Mouse (Mus musculus): Measurements from ENCODE around the gene Them5.

DNA sequence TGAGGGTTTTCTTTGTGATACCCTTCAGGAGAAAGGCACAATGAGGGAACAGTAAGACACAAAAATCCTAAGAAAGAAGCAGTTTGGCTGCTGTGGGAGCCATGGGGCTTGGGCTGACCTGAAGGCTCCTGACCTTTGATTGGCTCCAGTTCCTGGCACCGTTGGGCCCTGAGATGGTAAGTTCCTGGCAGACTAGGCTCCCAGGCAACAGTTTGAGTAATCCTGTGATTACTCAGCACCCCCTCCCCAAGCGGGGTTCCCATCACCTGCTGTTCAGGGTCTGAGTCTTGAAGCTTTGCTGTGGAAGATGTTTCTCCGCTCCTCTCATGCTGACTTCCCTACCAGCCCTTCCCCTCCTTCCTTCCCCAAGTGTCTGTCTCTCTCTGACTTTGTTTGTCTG lies 41.6 kb downstream of the Them5 start:
- TF ChIP-seq POLR2A (IDR thresholded peaks at IDR 0.05; ENCODE audit: insufficient read depth, low read depth, low read length): no peak
- TF ChIP-seq CTCF (IDR thresholded peaks at IDR 0.05): no peak
- no peak for TF ChIP-seq EP300 (IDR thresholded peaks at IDR 0.05; ENCODE audit: insufficient read depth, low read depth, low read length)
